Mouse (Mus musculus) urinary bladder, postnatal 10 days (tissue): Measurements from ENCODE around the gene Dapk1.

Experiments
- DNase-seq: peaks from one replicate; pipeline ENCODE4 v3.0.0; 2022; ENCODE audit warnings: low spot score

Dapk1 gene

GRCm38 (mm10) chr13:60740248-60740647 lies 138.5 kb downstream of the Dapk1 start:
- no peak for DNase-seq

GRCm38 (mm10) chr13:60742611-60743010 lies 140.9 kb downstream of the Dapk1 start:
- no peak for DNase-seq

- DNase-seq, result no peak
These were observed 141.8 kb downstream of the Dapk1 start for GRCm38 (mm10) chr13:60743381-60744077.

- peak; percentile 62 for DNase-seq
These were observed 142.3 kb downstream of the Dapk1 start for GRCm38 (mm10) chr13:60744078-60744460.

GRCm38 (mm10) chr13:60744736-60745135 lies 143.0 kb downstream of the Dapk1 start:
- DNase-seq, result no peak

- no peak for DNase-seq
These were observed 143.6 kb downstream of the Dapk1 start for GRCm38 (mm10) chr13:60745358-60745757.

GRCm38 (mm10) chr13:60746271-60746670 lies 144.5 kb downstream of the Dapk1 start:
- no peak for DNase-seq

GRCm38 (mm10) chr13:60747201-60747600 lies 145.5 kb downstream of the Dapk1 start:
- DNase-seq, result no peak

- no peak for DNase-seq
These were observed 146.8 kb downstream of the Dapk1 start for GRCm38 (mm10) chr13:60748556-60748955.

- DNase-seq, result no peak
These were observed 149.2 kb downstream of the Dapk1 start for GRCm38 (mm10) chr13:60750930-60751329.

- DNase-seq, result no peak
These were observed 151.5 kb downstream of the Dapk1 start for GRCm38 (mm10) chr13:60753216-60753615.

GRCm38 (mm10) chr13:60755251-60755650 lies 153.5 kb downstream of the Dapk1 start:
- DNase-seq, result no peak

GRCm38 (mm10) chr13:60757292-60757691 lies 155.5 kb downstream of the Dapk1 start:
- DNase-seq, result no peak

GRCm38 (mm10) chr13:60759136-60759535 lies 157.4 kb downstream of the Dapk1 start:
- no peak for DNase-seq

- no peak for DNase-seq
These were observed 158.6 kb downstream of the Dapk1 start for GRCm38 (mm10) chr13:60760392-60760791.

- no peak for DNase-seq
These were observed 159.4 kb downstream of the Dapk1 start for GRCm38 (mm10) chr13:60761161-60761560.

- no peak for DNase-seq
These were observed 178.8 kb downstream of the Dapk1 start for GRCm38 (mm10) chr13:60780534-60780933.

GRCm38 (mm10) chr13:60783301-60783700 lies 181.6 kb downstream of the Dapk1 start:
- DNase-seq, result no peak

- DNase-seq, result no peak
These were observed 184.5 kb downstream of the Dapk1 start, which contains the start of gene BC051665 for GRCm38 (mm10) chr13:60786264-60786663. BC051665 (minus strand) TSS chr13:60786364.

- no peak for DNase-seq
These were observed 187.7 kb downstream of the Dapk1 start for GRCm38 (mm10) chr13:60789466-60789865.

GRCm38 (mm10) chr13:60802749-60803148 lies 201.0 kb downstream of the Dapk1 start, which contains the start of gene Ctsll3:
Ctsll3 (minus strand) TSS chr13:60802849.
- DNase-seq, result no peak

- no peak for DNase-seq
These were observed 207.9 kb downstream of the Dapk1 start for GRCm38 (mm10) chr13:60809690-60810089.

GRCm38 (mm10) chr13:60812768-60813167 lies 211.0 kb downstream of the Dapk1 start:
- no peak for DNase-seq
